Mouse (Mus musculus): ENCODE data around the gene Aox4. TPM values are rescaled to one million over a fixed set of nuclear protein-coding genes. Genes with fewer than 3 reads are reported as not detected.

The Aox4 gene
- total RNA-seq, 2 experiments from 2014 or later, result 2.2 to 2.5 TPM

DNA sequence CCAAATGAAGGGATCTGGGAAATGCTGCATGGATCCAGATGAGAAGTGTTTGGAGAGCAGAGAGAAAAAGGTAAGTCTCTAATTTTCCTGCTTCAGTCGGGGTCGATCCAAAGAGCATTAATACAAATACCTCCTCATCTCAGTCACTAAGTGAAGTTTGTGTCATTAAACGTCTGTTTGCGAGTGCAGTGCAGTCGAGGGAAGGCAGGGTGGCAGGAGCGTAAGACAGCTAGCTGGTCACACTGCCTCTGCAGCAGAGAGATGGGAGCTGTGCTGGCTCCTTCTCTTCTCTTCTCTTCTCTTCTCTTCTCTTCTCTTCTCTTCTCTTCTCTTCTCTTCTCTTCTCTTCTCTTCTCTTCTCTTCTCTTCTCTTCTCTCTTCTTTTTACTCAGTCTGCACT lies 17.9 kb downstream of the Aox4 start:
- no peak overlapping the region for H3K4me3 ChIP-seq
- no peak for DNase-seq (ENCODE audit: low spot score in 2 of 2)
- TF ChIP-seq CTCF (conservative IDR thresholded peaks at IDR 0.05), result no peak
- H3K27ac ChIP-seq, result no peak overlapping the region

- Histone ChIP-seq H3K4me3 (no peak overlapping the region), H3K27ac (no peak overlapping the region)
- no peak for DNase-seq (ENCODE audit: low spot score in 2 of 2)
- no peak for TF ChIP-seq CTCF (conservative IDR thresholded peaks at IDR 0.05)
These were observed 18.7 kb downstream of the Aox4 start for GRCm38 (mm10) chr1:58228916-58229315.

- H3K27ac ChIP-seq, result no peak overlapping the region
- no peak for DNase-seq (ENCODE audit: low spot score in 2 of 2)
- no peak for TF ChIP-seq CTCF (conservative IDR thresholded peaks at IDR 0.05)
These were observed 19.6 kb downstream of the Aox4 start for GRCm38 (mm10) chr1:58229774-58230173.

DNA sequence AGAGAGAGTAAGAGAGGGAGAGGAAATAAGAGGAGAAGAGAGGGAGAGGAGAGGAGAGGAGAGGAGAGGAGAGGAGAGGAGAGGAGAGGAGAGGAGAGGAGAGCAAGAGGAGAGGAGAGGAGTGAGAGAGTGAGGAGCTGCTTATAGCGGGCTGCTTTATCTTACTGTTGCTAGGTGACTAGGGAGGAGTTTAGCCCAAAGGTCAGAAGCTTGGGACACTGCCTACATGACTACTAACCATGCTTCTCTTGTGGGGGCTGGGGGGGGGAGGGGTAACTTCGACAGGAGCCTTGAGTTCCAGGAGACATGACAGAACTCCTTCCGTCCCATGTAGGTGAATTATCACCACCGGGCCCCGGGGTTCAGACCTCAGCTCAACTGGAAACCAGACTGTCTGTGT lies 20.3 kb downstream of the Aox4 start:
- Histone ChIP-seq H3K27ac (no peak overlapping the region), H3K4me3 (no peak overlapping the region)
- no peak for TF ChIP-seq CTCF (conservative IDR thresholded peaks at IDR 0.05)
- no peak for DNase-seq (ENCODE audit: low spot score in 2 of 2)

More at GRCm38 (mm10) chr1:58229774-58230173, 19.6 kb downstream of the Aox4 start:
- H3K4me3 ChIP-seq, result no peak overlapping the region

- TF ChIP-seq CTCF (conservative IDR thresholded peaks at IDR 0.05), result peak; percentile 66
- DNase-seq (ENCODE audit: low spot score in 2 of 2), result no peak
These were observed 25.2 kb downstream of the Aox4 start for GRCm38 (mm10) chr1:58235405-58235804.

GRCm38 (mm10) chr1:58237527-58238299 lies 27.5 kb downstream of the Aox4 start:
- Histone ChIP-seq H3K27ac (no peak overlapping the region), H3K4me3 (no peak overlapping the region)
- DNase-seq (ENCODE audit: low spot score in 2 of 2), result no peak
- TF ChIP-seq CTCF (conservative IDR thresholded peaks at IDR 0.05), result no peak

More at GRCm38 (mm10) chr1:58235405-58235804, 25.2 kb downstream of the Aox4 start:
- H3K4me3 ChIP-seq, result no peak overlapping the region
- no peak overlapping the region for H3K27ac ChIP-seq

DNA sequence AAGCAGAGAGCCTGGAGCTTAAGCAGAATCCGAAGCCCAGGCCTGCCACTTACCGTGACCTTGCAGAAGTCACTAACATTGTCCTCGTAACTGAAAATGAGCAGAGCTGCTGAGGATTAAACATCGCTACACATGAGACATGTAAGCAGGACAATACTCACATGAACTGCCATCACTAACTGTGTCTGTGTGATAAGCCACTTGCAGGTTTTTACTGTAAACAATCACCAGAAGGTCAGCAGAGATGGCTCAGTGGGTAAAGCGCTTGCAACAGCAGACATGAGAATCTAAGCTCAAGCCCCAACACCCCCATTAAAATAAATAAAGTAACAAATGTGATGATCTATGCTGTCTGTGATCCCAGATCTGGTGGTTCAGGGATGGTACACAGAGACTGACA lies 28.2 kb downstream of the Aox4 start:
- DNase-seq (ENCODE audit: low spot score in 2 of 2), result no peak
- TF ChIP-seq CTCF (conservative IDR thresholded peaks at IDR 0.05), result no peak
- Histone ChIP-seq H3K4me3 (no peak overlapping the region), H3K27ac (no peak overlapping the region)

DNA sequence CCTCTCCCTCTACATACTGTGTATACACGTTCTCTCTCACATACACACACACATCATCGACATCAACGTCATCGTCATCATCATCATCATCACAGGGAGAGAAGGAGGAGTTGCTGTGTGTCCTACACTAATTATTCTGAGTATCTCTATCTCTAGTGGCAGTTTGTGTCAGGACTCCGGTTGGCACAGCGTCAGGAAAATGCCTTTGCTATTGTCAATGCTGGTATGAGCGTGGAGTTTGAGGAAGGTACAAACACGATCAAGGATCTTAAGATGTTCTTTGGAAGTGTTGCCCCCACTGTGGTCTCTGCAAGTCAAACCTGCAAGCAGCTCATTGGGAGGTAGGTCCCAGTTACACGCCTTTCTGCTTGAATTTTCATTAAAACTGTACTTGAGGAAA lies 28.8 kb downstream of the Aox4 start:
- DNase-seq (ENCODE audit: low spot score in 2 of 2), result no peak
- no peak for TF ChIP-seq CTCF (conservative IDR thresholded peaks at IDR 0.05)
- no peak overlapping the region for H3K27ac ChIP-seq
- no peak overlapping the region for H3K4me3 ChIP-seq

DNA sequence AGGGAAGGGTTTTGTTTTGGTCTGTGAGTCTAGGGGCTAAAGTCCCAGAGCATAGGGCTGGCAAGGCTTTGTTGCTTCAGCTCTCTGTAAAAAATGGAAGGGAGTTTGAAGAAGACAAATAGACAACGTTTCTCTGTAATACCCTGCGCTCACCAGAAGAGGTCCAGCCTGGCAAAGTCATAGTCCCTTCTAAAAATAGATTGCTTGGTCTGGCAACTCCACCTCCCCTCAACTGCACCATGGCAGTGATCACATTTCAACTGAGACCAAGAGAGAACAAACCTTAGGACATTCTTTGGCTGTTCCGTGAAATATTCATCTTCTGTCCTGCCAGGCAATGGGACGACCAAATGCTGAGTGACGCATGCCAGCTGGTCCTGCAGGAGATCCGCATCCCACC lies 30.1 kb downstream of the Aox4 start:
- DNase-seq (ENCODE audit: low spot score in 2 of 2), result no peak
- H3K4me3 ChIP-seq, result no peak overlapping the region
- H3K27ac ChIP-seq, result no peak overlapping the region
- TF ChIP-seq CTCF (conservative IDR thresholded peaks at IDR 0.05), result peak; percentile 52

DNA sequence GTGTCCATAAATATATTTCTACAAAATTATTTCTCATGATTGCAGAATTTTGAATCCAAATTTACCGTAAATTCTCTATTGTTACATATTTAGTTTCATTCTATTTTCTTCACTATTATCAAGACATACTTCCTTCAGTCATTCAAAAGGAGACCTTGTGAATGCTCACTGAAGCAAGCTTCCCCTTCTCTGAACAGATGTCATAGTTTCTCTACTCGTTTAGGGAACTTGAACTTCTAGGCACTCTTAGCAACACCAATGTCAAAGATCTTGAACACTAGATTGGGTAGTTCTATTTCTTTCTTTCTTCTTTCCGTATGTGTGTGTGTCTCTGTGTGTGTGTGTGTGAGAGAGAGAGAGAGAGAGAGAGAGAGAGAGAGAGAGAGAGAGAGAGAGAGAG lies 34.3 kb downstream of the Aox4 start:
- H3K27ac ChIP-seq, result no peak overlapping the region
- H3K4me3 ChIP-seq, result no peak overlapping the region
- no peak for TF ChIP-seq CTCF (conservative IDR thresholded peaks at IDR 0.05)
- DNase-seq (ENCODE audit: low spot score in 2 of 2), result no peak

DNA sequence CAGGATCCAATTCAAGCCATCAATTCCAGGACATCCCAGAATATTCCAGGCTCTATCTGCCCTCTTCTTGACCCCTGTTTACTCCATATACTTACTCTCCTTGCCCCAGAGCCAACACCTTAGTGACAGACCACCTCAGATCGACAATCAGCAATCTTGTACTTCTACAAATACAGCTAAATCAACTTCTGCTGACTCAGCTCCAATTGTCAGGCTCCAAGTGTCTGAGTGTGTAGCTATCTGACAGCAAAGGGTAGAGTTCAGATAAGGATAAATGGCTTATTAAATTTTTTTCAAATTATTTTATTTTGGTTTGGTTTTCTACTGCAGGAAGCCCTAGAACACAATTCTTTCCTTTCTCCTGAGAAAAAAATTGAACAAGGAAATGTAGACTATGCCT lies 38.3 kb downstream of the Aox4 start:
- Histone ChIP-seq H3K4me3 (no peak overlapping the region), H3K27ac (no peak overlapping the region)
- DNase-seq (ENCODE audit: low spot score in 2 of 2), result no peak
- no peak for TF ChIP-seq CTCF (conservative IDR thresholded peaks at IDR 0.05)

- no peak for TF ChIP-seq CTCF (conservative IDR thresholded peaks at IDR 0.05)
- no peak overlapping the region for H3K4me3 ChIP-seq
- DNase-seq (ENCODE audit: low spot score in 2 of 2), result no peak
- no peak overlapping the region for H3K27ac ChIP-seq
These were observed 43.3 kb downstream of the Aox4 start for GRCm38 (mm10) chr1:58253466-58253865.

- no peak overlapping the region for H3K27ac ChIP-seq
- no peak for DNase-seq (ENCODE audit: low spot score in 2 of 2)
These were observed 47.2 kb downstream of the Aox4 start for GRCm38 (mm10) chr1:58257195-58257991.

More at GRCm38 (mm10) chr1:58257195-58257991, 47.2 kb downstream of the Aox4 start:
- no peak for TF ChIP-seq CTCF (conservative IDR thresholded peaks at IDR 0.05)
- no peak overlapping the region for H3K4me3 ChIP-seq

Data from layer of hippocampus, adult 2 months (tissue).